Mouse (Mus musculus) left cerebral cortex, adult 2 months (tissue): ENCODE results near the gene Galnt6. TPM values are rescaled to one million over a fixed set of nuclear protein-coding genes. Genes with fewer than 3 reads are reported as not detected.

Experiments used
- DNase-seq, 2 experiments: peaks; one replicate each; pipeline ENCODE4 v3.0.0; 2021 to 2022; ENCODE audit warnings: low spot score in 2 of 2, mixed read lengths in 1 of 2; ENCODE audit errors: extremely low spot score in 1 of 2
- H3K27ac ChIP-seq: fragments of 200-600 bp; 2 replicates; pipeline ENCODE4 v1.8.1; 2022
- H3K4me3 ChIP-seq: fragments of 200-600 bp; 2 replicates; pipeline ENCODE4 v1.8.1; 2022
- CTCF ChIP-seq: fragments of 200-600 bp; IDR thresholded peaks from 2 replicates; pipeline ENCODE4 v1.8.1; 2022; ENCODE audit warnings: antibody characterized with exemption, mild to moderate bottlenecking, moderate library complexity
- intact Hi-C: fragments of 180-260 bp; cut with DNase I; formaldehyde crosslinking; loops from one replicate; pipeline ENCODE4 v1.15.1; 2025
- total RNA-seq, 2 experiments: library from RNA; stranded (reverse); gene quantifications; 2 replicates each; pipeline ENCODE4 v1.2.3; 2021

Gene Galnt6
- total RNA-seq, 2 experiments from 2014 or later: 4.8 to 4.9 TPM

DNA sequence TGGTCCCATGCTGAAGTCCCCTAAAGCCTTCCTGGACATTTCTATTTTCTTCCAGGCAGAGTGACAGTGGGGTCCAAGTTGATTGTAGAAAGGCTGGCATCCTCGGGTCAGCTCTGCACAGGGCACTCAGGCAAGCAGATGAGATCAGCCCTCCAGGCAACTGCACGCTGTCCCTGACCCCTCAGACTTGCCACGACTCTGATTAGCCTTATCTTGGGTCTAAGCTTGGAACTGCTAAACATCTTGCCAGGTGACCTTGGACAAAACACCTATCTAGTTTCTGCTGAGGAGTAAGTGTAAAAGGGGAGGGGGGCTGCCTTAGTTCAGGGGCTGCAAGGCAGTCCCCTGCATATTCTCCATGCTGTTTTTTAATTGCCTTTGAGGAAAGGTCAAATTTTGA, 37.2 kb downstream of the Galnt6 start:
- Histone ChIP-seq H3K27ac (no peak overlapping the region), H3K4me3 (no peak overlapping the region)
- TF ChIP-seq CTCF: no peak
- intact Hi-C loops: no loop called here
- DNase-seq: no peak

DNA sequence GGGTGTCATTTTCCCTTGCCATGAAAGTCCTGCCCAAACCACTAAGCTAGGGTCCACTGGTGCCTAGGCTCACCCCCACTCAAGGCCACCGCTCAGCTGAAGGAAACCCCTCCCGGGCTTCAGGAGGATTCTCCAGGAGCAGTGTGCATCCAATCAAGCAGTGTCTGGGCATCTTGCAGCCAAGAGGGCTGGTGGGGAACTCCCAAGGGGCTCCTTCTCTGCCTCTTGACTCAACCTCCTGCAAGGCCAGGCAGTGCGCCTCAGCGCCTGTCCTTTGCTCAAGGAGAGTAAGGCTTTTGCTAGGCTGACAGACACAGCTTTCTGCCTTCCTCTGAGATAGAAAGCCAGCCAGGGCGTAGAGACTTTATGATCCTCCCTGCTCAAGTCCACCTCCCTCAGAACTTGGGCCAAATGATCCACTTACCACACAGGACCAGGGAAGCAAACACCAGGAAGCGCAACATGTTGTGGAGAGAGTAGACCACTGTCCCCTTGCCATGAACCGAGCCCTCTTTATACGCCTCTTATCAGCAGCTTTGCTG, 41.7 kb downstream of the Galnt6 start, which contains the start of gene Cela1:
Cela1 (minus strand) TSS at position 492 of the 542 bp plus-strand sequence.
- no peak for DNase-seq
- no peak for TF ChIP-seq CTCF
- no peak within 1 kb of the TSS for H3K4me3 ChIP-seq
- intact Hi-C loops: no loop called here
- H3K27ac ChIP-seq: 0 out of 2 replicates have a peak within 1 kb of the TSS, but pooled peaks have one; percentile 15

DNA sequence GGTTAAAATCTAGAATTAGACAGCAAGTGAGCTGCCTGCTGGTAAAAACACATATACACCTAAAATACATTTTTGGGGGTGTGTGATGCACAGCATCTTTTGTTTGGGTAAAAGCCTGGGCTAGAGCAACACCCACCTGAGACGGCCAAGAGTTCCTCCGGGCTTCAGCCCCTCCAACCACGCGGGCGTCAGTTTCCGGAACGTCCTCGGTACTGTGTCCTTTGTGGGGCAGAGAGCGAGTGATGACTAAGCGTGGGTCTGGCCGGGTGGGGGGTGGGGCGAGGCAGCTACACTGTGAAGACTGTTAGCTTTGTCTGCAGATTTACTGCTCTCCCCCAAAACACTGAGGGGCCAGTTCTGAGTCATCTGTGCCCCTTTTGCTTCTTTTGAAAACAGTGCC, 42.2 kb downstream of the Galnt6 start:
- intact Hi-C loops: no loop called here
- Histone ChIP-seq H3K4me3 (no peak overlapping the region), H3K27ac (no peak overlapping the region)
- DNase-seq: peak; percentile 28 to 58
- no peak for TF ChIP-seq CTCF

DNA sequence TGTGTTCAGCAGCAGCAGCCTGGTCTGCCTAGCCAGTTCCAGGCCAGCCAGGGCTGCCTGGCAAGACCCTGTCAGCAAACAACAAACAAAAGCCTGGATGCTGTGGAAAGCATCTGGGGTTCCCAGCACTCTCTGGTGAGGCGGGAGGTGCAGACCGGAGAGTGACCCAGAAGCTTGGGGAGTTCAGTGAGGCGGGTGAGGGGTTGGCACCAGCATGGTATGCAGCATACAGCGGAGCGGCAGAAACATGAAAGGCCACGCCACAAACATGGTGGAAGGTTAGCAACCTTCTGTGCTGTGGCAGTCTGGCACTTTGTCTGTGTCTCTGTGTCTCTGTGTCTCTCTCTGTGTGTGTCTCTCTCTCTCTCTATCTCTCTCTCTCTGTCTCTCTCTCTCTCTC, 42.7 kb downstream of the Galnt6 start:
- no peak overlapping the region for H3K27ac ChIP-seq
- intact Hi-C loops: no loop called here
- H3K4me3 ChIP-seq: no peak overlapping the region
- peak in 1 of 2 experiments; percentile 16 for DNase-seq
- no peak for TF ChIP-seq CTCF

DNA sequence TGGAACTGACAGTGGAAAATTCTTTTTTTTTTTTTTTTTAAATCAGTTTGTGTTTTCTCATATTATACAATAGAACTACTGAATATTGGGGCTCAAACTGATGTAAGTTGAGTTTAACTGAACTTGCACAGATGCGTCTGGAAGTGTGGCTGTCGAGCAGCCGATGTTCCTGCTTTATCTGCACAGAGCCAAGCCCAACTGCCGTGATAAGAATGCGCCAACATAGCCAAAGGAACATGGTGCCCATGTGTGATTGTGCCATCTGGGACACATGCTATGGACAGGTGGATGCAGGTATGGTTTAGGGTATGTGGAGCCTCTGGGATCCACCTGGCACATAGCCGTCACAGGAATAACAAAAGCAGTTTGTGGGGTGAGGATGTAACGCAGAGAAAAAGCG, 43.3 kb downstream of the Galnt6 start:
- DNase-seq: no peak
- intact Hi-C loops: no loop called here
- no peak for TF ChIP-seq CTCF
- no peak overlapping the region for H3K4me3 ChIP-seq
- no peak overlapping the region for H3K27ac ChIP-seq

DNA sequence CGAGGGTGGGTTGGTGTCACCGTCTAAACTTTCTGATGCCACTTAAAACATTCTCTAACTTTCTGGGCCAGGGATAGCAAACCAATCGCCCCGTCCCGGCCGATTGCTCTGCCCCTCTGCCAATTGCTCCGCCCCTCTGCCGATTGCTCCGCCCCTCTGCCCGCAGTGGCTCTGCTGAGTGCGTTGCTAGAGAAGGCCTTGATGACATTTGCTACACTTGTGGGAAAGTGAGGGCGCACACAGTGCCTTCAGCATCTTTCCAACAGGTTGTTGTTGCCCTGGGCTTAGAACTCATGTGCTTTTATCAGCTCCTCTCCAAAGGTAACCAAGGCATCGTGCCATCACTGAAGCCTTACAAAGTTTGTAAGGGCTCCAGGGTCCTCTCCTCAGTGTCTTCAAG, 43.9 kb downstream of the Galnt6 start:
- DNase-seq: no peak
- TF ChIP-seq CTCF: no peak
- H3K27ac ChIP-seq: no peak overlapping the region
- H3K4me3 ChIP-seq: no peak overlapping the region
- intact Hi-C loops: no loop called here

DNA sequence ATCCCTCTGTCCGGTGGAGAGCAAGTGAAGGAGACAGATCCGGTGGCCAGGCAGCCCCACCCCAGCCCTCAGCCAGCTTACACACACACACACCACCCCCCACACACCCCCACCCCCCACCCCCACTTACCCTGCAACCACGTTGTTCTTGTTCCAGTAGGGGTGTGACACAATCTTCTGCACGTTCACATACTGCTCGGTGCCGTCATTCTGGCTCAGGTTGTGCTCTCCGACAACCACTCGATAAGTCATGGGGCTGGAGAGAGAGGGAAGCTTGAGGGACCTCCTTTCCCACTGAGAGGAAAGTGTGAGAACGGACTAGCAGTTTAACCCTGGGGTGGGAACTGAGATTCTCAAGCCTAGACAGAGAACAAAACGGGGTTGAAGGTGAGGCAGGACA, 44.7 kb downstream of the Galnt6 start:
- Histone ChIP-seq H3K4me3 (no peak overlapping the region), H3K27ac (no peak overlapping the region)
- intact Hi-C loops: loop anchor here (5.0 kb wide), 3 partner anchors 72 to 217 kb away; partner anchors contain the start of genes Letmd1 and Tfcp2
- DNase-seq: no peak
- no peak for TF ChIP-seq CTCF

DNA sequence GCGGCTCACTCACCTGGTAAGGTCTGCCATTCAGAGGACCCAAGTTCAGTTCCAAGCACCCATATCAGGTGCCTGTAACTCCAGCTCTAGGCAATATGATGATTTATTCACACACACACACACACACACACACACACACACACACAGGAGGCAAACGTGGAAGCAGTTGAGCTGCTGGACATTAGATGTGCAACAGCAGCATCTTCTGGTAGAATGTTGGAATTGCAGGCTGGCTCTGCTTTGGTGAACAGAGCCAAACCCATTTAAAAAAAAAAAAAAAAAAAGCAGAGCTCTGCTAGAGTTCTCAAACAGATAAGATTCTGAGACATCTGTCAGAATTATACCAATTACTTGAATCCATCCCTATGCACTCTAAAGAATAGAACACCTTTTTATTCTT, 46.1 kb downstream of the Galnt6 start:
- Histone ChIP-seq H3K27ac (no peak overlapping the region), H3K4me3 (no peak overlapping the region)
- TF ChIP-seq CTCF: peak; percentile 76
- DNase-seq: peak; percentile 70 to 77
- intact Hi-C loops: loop anchor here (5.0 kb wide), 3 partner anchors 71 to 216 kb away; partner anchors contain the start of genes Letmd1 and Tfcp2

DNA sequence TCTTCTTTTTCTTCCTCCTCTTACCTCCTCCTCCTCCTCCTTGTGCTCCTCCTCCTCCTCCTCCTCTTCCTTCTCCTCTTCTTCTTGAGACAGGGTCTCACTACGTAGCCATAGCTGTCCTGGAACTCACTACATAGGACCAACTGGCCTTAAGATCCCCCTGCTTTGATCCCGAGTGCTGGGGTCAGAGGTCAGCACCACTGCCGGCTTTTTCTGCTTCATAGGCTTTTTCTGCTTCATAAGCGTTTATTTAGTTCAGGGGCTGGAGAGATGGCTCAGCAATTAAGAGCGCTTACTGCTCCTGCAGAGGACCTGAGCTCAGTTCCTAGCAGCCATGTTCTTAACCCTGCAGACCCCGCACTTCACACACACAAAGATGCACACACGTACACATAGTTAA, 47.4 kb downstream of the Galnt6 start:
- H3K27ac ChIP-seq: no peak overlapping the region
- no peak overlapping the region for H3K4me3 ChIP-seq
- TF ChIP-seq CTCF: no peak
- no peak for DNase-seq
- intact Hi-C loops: loop anchor here (5.0 kb wide), 3 partner anchors 69 to 214 kb away; partner anchors contain the start of genes Letmd1 and Tfcp2

DNA sequence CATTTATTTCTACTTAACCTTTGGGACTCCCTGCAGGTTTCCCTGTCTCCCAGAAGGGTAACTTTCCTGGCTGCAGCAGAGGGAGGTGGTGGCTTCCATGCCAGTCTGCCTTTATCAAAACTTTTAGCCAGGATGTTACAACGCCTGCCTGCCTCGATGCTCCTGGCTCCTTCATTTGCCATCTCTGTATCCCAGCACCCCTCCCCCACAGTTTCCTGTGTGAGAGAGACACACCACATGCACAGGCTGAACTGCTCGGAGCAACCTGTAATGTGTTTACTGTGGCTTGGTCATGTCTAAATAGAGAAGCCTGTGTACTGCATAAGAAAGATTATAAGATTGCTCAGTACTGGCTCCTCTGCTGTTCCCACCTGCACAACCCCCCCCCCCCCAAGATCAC, 48.8 kb downstream of the Galnt6 start:
- no peak for DNase-seq
- intact Hi-C loops: loop anchor here (5.0 kb wide), 3 partner anchors 68 to 213 kb away; partner anchors contain the start of genes Letmd1 and Tfcp2
- TF ChIP-seq CTCF: no peak
- H3K27ac ChIP-seq: no peak overlapping the region
- no peak overlapping the region for H3K4me3 ChIP-seq

DNA sequence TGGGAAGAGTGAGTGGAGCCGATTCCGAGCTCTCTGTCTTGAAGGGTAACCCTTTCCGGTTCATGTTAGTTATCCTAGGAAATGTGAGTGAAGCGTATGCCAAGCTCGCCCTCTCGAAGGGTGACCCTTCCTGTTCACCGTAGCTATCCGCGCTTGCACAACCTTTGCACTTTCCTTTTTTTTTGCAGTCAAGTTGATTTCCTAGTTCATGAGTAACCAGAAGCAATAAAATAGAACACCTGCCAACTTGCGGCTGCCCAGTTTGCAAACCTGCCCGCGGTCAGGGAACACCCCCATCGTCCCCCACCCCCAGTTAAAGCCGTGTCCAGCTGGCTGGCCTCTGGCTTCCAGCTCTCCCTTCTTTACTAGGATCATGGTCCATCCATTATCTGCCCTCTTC, 50.2 kb downstream of the Galnt6 start:
- Histone ChIP-seq H3K27ac (no peak overlapping the region), H3K4me3 (no peak overlapping the region)
- no peak for DNase-seq
- TF ChIP-seq CTCF: no peak
- intact Hi-C loops: loop anchor here (5.0 kb wide), 1 partner anchor 42 kb away; the partner anchor contains the start of gene Smagp

DNA sequence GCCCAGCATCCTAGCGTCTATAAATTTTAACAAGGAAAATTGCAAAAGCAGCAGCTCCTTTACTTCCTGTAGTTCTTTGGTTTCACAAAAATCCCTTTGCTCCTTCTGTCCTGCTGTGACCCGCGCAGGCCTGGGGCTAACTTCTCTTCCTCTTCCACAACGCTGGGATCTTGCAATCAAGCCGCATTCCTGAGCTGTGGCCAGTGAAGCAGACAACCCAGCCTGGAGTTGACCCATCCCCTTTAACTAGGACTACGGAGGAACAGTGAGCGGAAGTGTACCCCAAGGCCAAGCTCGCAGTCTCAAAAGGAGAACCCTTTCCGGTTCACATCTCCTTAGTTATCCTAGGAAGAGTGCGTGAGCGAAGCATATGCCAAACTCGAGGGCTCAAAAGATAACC, 50.6 kb downstream of the Galnt6 start:
- intact Hi-C loops: loop anchor here (5.0 kb wide), 1 partner anchor 41 kb away; the partner anchor contains the start of gene Smagp
- no peak for DNase-seq
- Histone ChIP-seq H3K4me3 (no peak overlapping the region), H3K27ac (no peak overlapping the region)
- TF ChIP-seq CTCF: no peak

DNA sequence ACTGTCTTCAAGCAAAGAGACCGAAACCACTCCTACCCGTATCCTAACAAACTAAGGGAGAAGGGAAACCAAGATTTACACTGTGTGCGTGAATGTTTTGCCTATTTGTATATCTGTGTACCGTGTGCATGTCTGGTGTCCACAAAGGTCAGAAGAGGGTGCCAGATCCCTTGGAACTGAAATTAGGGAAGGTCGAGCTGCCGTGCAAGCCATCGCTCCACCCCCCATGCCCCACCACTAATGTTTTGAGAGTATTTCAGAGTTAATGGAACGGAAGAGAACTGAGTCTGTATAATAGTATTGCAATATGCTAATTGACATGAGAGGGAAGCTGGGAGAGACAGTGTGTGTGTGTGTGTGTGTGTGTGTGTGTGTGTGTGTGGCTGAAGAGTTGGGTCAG, 51.5 kb downstream of the Galnt6 start:
- H3K27ac ChIP-seq: no peak overlapping the region
- no peak for TF ChIP-seq CTCF
- intact Hi-C loops: loop anchor here (5.0 kb wide), 1 partner anchor 40 kb away; the partner anchor contains the start of gene Smagp
- H3K4me3 ChIP-seq: no peak overlapping the region
- no peak for DNase-seq
